Mouse (Mus musculus) right cerebral cortex, postnatal 10 days (tissue): ENCODE measurements at regions not wholly inside any gene's neighbourhood (a gene's known extent, or its start where the extent isn't known, plus 50 kb on each side); places are given as distances from the start of the nearest gene placed in this dataset.

Experiments
- DNase-seq, 2 experiments: peaks; one replicate each; pipeline ENCODE4 v3.0.0; 2021; ENCODE audit warnings: low spot score in 2 of 2

GRCm38 (mm10) chr13:85639376-85640229 is 350.7 kb upstream of the Rasa1 start:
- no peak for DNase-seq

GRCm38 (mm10) chr13:85629506-85630175 is 340.7 kb upstream of the Rasa1 start:
- DNase-seq: peak; percentile 29 to 33
